ENCODE assay signal across 25 mouse cellular contexts in the genomic region with DNA sequence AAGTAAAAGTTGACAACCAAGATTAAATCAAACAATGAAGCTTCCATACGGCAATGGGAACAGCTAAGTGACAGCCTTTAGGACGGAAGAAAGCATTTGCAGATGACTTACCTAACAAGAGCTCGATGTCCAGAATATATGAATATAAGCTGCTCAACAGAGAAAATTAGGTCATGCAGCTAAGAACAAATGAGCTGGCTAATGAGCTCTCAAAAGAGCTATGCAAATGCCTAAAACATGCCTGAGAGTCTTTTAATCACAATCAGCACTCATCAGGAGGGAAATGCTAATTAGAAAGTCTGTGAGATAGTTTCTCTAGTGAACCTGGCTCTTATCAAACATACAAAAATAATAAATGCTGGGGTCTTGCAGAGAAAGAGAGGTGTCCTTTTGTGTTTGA. TPM values are rescaled to one million over a fixed set of nuclear protein-coding genes. Genes with fewer than 3 reads are reported as not detected.
DNase-seq lines count a peak whose midpoint lies in the region; ATAC-seq and TF ChIP-seq lines count a peak whose summit lies in the region.
"Had no signal": no experiment of that assay in that cellular context is flagged by ENCODE, and none has a peak within 500 bp of the region (broad histone marks: within the 10 kb centered on the region; RNA-seq: fewer than 3 reads in every experiment).

No protein-coding gene starts in this region.

- no peak overlapping the region for H3K4me3 ChIP-seq in hindbrain, embryonic 14.5 days (replicated peaks; ENCODE audit: low read length)
- no peak overlapping the region for H3K4me3 ChIP-seq in hindbrain, embryonic 12.5 days
- H3K4me3 ChIP-seq in midbrain, embryonic 16.5 days (ENCODE audit: low read depth, low read length) = no peak overlapping the region
- no peak overlapping the region for H3K4me3 ChIP-seq in midbrain, embryonic 13.5 days (replicated peaks)
- no peak overlapping the region for H3K4me3 ChIP-seq in midbrain, postnatal 0 days (ENCODE audit: low read depth, low read length)
- H3K4me3 ChIP-seq: embryonic facial prominence, embryonic 15.5 days; kidney, embryonic 15.5 days; limb, embryonic 10.5 days; liver, embryonic 15.5 days; myocyte; neural tube, embryonic 13.5 days had no signal

- H3K9me3 ChIP-seq in hindbrain, embryonic 14.5 days (ENCODE audit: control insufficient read depth, low read length) = no peaks in the 10 kb centered on the region
- H3K9me3 ChIP-seq in hindbrain, embryonic 12.5 days (replicated peaks) = no peaks in the 10 kb centered on the region
- no peaks in the 10 kb centered on the region for H3K9me3 ChIP-seq in midbrain, embryonic 16.5 days (replicated peaks; ENCODE audit: control insufficient read depth, low read length, poor library complexity, severe bottlenecking)
- no peaks in the 10 kb centered on the region for H3K9me3 ChIP-seq in midbrain, embryonic 13.5 days
- no peaks in the 10 kb centered on the region for H3K9me3 ChIP-seq in midbrain, postnatal 0 days (ENCODE audit: low read length)
- H3K9me3 ChIP-seq: embryonic facial prominence, embryonic 15.5 days; kidney, embryonic 15.5 days; limb, embryonic 10.5 days; liver, embryonic 15.5 days; neural tube, embryonic 13.5 days had no signal

- WGBS in hindbrain, embryonic 14.5 days = 41% methylated on average over 3 of the region's 3 CpGs
- 68% methylated on average over 3 of the region's 3 CpGs for WGBS in hindbrain, embryonic 12.5 days
- WGBS in midbrain, embryonic 16.5 days = 47% methylated on average over 3 of the region's 3 CpGs
- 53% methylated on average over 3 of the region's 3 CpGs for WGBS in midbrain, embryonic 13.5 days
- WGBS in midbrain, postnatal 0 days = 47% methylated on average over 3 of the region's 3 CpGs

- no peaks in the 10 kb centered on the region for H3K4me1 ChIP-seq in hindbrain, embryonic 14.5 days (replicated peaks; ENCODE audit: control insufficient read depth, insufficient read depth, low read length)
- H3K4me1 ChIP-seq in hindbrain, embryonic 12.5 days = no peaks in the 10 kb centered on the region
- H3K4me1 ChIP-seq in midbrain, embryonic 16.5 days (ENCODE audit: control insufficient read depth, insufficient read depth, low read length) = peaks cover 3% of the 10 kb centered on the region; the same call in 1 of the 2 replicates
- no peaks in the 10 kb centered on the region for H3K4me1 ChIP-seq in midbrain, embryonic 13.5 days (replicated peaks)
- H3K4me1 ChIP-seq in midbrain, postnatal 0 days (ENCODE audit: insufficient read depth, low read length) = no peaks in the 10 kb centered on the region
- H3K4me1 ChIP-seq: embryonic facial prominence, embryonic 15.5 days; kidney, embryonic 15.5 days; limb, embryonic 10.5 days; liver, embryonic 15.5 days; neural tube, embryonic 13.5 days had no signal

- ATAC-seq in hindbrain, embryonic 14.5 days (ENCODE audit: low FRiP score) = peak; percentile 40; the same call in 1 of the 2 replicates
- ATAC-seq in hindbrain, embryonic 12.5 days (ENCODE audit: low FRiP score) = no peak
- ATAC-seq in midbrain, embryonic 16.5 days = peak; percentile 67; the same call in 1 of the 2 replicates
- ATAC-seq in midbrain, embryonic 13.5 days = no peak
- no peak for ATAC-seq in midbrain, postnatal 0 days (ENCODE audit: low FRiP score)

- H3K27ac ChIP-seq in hindbrain, embryonic 14.5 days = 0 out of 2 replicates have a peak overlapping the region, but pooled peaks have one; percentile 10
- H3K27ac ChIP-seq in hindbrain, embryonic 12.5 days = no peak overlapping the region
- peak overlapping the region; percentile 26; the same call in 1 of the 2 replicates for H3K27ac ChIP-seq in midbrain, embryonic 16.5 days (ENCODE audit: low read length)
- H3K27ac ChIP-seq in midbrain, embryonic 13.5 days = no peak overlapping the region
- H3K27ac ChIP-seq in midbrain, postnatal 0 days (ENCODE audit: low read depth, low read length) = 0 out of 2 replicates have a peak overlapping the region, but pooled peaks have one; percentile 43
- H3K27ac ChIP-seq: embryonic facial prominence, embryonic 15.5 days; kidney, embryonic 15.5 days; limb, embryonic 10.5 days; liver, embryonic 15.5 days; neural tube, embryonic 13.5 days had no signal

- H3K27me3 ChIP-seq in hindbrain, embryonic 14.5 days (ENCODE audit: control insufficient read depth, insufficient read depth, low read length) = no peaks in the 10 kb centered on the region
- H3K27me3 ChIP-seq in hindbrain, embryonic 12.5 days = no peaks in the 10 kb centered on the region
- no peaks in the 10 kb centered on the region for H3K27me3 ChIP-seq in midbrain, embryonic 16.5 days (ENCODE audit: control insufficient read depth, insufficient read depth, low read depth, low read length)
- no peaks in the 10 kb centered on the region for H3K27me3 ChIP-seq in midbrain, embryonic 13.5 days
- H3K27me3 ChIP-seq in midbrain, postnatal 0 days (ENCODE audit: insufficient read depth, low read length) = no peaks in the 10 kb centered on the region
- H3K27me3 ChIP-seq: embryonic facial prominence, embryonic 15.5 days; kidney, embryonic 15.5 days; liver, embryonic 15.5 days; neural tube, embryonic 13.5 days had no signal

- no peak overlapping the region for H3K9ac ChIP-seq in hindbrain, embryonic 14.5 days
- H3K9ac ChIP-seq in hindbrain, embryonic 12.5 days = no peak overlapping the region
- no peak overlapping the region for H3K9ac ChIP-seq in midbrain, embryonic 16.5 days (ENCODE audit: low read depth, low read length)
- H3K9ac ChIP-seq in midbrain, embryonic 13.5 days (replicated peaks) = no peak overlapping the region
- no peak overlapping the region for H3K9ac ChIP-seq in midbrain, postnatal 0 days (replicated peaks; ENCODE audit: low read length, poor library complexity, severe bottlenecking)
- H3K9ac ChIP-seq: embryonic facial prominence, embryonic 15.5 days; kidney, embryonic 15.5 days; liver, embryonic 15.5 days; neural tube, embryonic 13.5 days had no signal

- no peak overlapping the region for H3K4me2 ChIP-seq in hindbrain, embryonic 14.5 days (replicated peaks)
- no peak overlapping the region for H3K4me2 ChIP-seq in hindbrain, embryonic 12.5 days (replicated peaks)
- H3K4me2 ChIP-seq in midbrain, embryonic 16.5 days (ENCODE audit: low read length) = no peak overlapping the region
- H3K4me2 ChIP-seq in midbrain, embryonic 13.5 days (replicated peaks) = no peak overlapping the region
- H3K4me2 ChIP-seq in midbrain, postnatal 0 days (ENCODE audit: low read depth, low read length, poor library complexity, severe bottlenecking) = no peak overlapping the region
- H3K4me2 ChIP-seq: embryonic facial prominence, embryonic 15.5 days; heart, embryonic 11.5 days; kidney, embryonic 15.5 days; liver, embryonic 15.5 days; neural tube, embryonic 13.5 days had no signal

- DNase-seq in hindbrain, embryonic 14.5 days (ENCODE audit: low spot score) = peak; percentile 36
- peak; percentile 46 for DNase-seq in midbrain, postnatal 0 days (ENCODE audit: low spot score)
- no peak for DNase-seq in left cerebral cortex, postnatal 36 days (ENCODE audit: low spot score in 2 of 2)
- DNase-seq in cerebellum, adult 11-12 months = no peak
- DNase-seq in thymus, postnatal 0 days (ENCODE audit: low spot score) = no peak
- DNase-seq: adrenal gland, postnatal 14 days; cerebellum, adult 9-11 months; gastrocnemius, postnatal 14 days; heart, adult 11 months; heart, postnatal 10 days; kidney, adult 11 months; kidney, postnatal 4 days; liver; lung, postnatal 4 days; thymus, adult 18-20 months had no signal

- intact Hi-C loops in left cerebral cortex, postnatal 36 days (cut with DNase I) = no loop called here

- TF ChIP-seq CTCF in midbrain, postnatal 0 days (IDR thresholded peaks at IDR 0.05) = no peak

- H3K36me3 ChIP-seq in hindbrain, embryonic 14.5 days (replicated peaks; ENCODE audit: control insufficient read depth, insufficient read depth) = no peaks in the 10 kb centered on the region
- no peaks in the 10 kb centered on the region for H3K36me3 ChIP-seq in hindbrain, embryonic 12.5 days
- no peaks in the 10 kb centered on the region for H3K36me3 ChIP-seq in midbrain, embryonic 16.5 days (ENCODE audit: control insufficient read depth, insufficient read depth, low read length)
- no peaks in the 10 kb centered on the region for H3K36me3 ChIP-seq in midbrain, embryonic 13.5 days
- no peaks in the 10 kb centered on the region for H3K36me3 ChIP-seq in midbrain, postnatal 0 days (ENCODE audit: insufficient read depth, low read length)
- H3K36me3 ChIP-seq: embryonic facial prominence, embryonic 15.5 days; kidney, embryonic 15.5 days; limb, embryonic 10.5 days; liver, embryonic 15.5 days; neural tube, embryonic 13.5 days had no signal

RNA-seq across cellular contexts. Expression of a gene that starts 56.7 kb away (rescaled TPM):
- polyA plus RNA-seq in hindbrain, embryonic 14.5 days (2014; fragmentation: Nextera tagmentation; extraction: Ambion mirVana) = 0.05 and 0.32 TPM in 2 replicates
- 0.27 and 0.47 TPM in 2 replicates for polyA plus RNA-seq in hindbrain, embryonic 12.5 days (2016; fragmentation: Nextera tagmentation; extraction: Ambion mirVana)
- 0.11 and 0.36 TPM in 2 replicates for polyA plus RNA-seq in midbrain, embryonic 16.5 days (2015; fragmentation: Nextera tagmentation; extraction: Ambion mirVana)
- 0.14 and 0.23 TPM in 2 replicates for polyA plus RNA-seq in midbrain, embryonic 13.5 days (2015; fragmentation: Nextera tagmentation; extraction: Ambion mirVana)
- 0.05 TPM in 2 replicates for total RNA-seq in midbrain, postnatal 0 days (2014; rRNA removed)
- 0.14 and 0.17 TPM in 2 replicates for polyA plus RNA-seq in midbrain, postnatal 0 days (2015; fragmentation: Nextera tagmentation; extraction: Ambion mirVana)
- total RNA-seq in left cerebral cortex, postnatal 36 days (2021) = under 1 TPM; 0.30 to 0.45 TPM
- 18.5 and 32.8 TPM in 2 replicates for polyA plus RNA-seq in thymus, postnatal 0 days (2015; fragmentation: Nextera tagmentation; extraction: Ambion mirVana)

Comparison
In these comparisons a context has a peak if more than half of its experiments do, and no peak if none do; other contexts are left out.
1. ATAC-seq: peak in hindbrain, embryonic 14.5 days (single experiment) and midbrain, embryonic 16.5 days (single experiment); none in hindbrain, embryonic 12.5 days (single experiment), midbrain, embryonic 13.5 days (single experiment) and midbrain, postnatal 0 days (single experiment).
2. H3K27ac ChIP-seq: peak in hindbrain, embryonic 14.5 days (single experiment), midbrain, embryonic 16.5 days (single experiment) and midbrain, postnatal 0 days (single experiment); none in hindbrain, embryonic 12.5 days (single experiment) and midbrain, embryonic 13.5 days (single experiment).
3. DNase-seq: peak in hindbrain, embryonic 14.5 days (single experiment) and midbrain, postnatal 0 days (single experiment); none in left cerebral cortex, postnatal 36 days (0 of 2), cerebellum, adult 11-12 months (single experiment) and thymus, postnatal 0 days (single experiment).
4. RNA of a gene that starts 56.7 kb away (polyA plus RNA-seq): 18.5 to 32.8 TPM in thymus, postnatal 0 days; 0.05 to 0.32 TPM in hindbrain, embryonic 14.5 days, 0.27 to 0.47 TPM in hindbrain, embryonic 12.5 days, 0.14 to 0.23 TPM in midbrain, embryonic 13.5 days, 0.14 to 0.17 TPM in midbrain, postnatal 0 days and 0.11 to 0.36 TPM in midbrain, embryonic 16.5 days; every median in the first group is over 10 times any median in the second.